Mouse (Mus musculus) E14TG2a.4 (cell line): ENCODE data around the gene Rack1.

Experiments
- H3K27me3 ChIP-seq: 2 replicates; pipeline ENCODE4 v1.6.1; 2014; ENCODE audit warnings: low read length, control low read depth; ENCODE audit not compliant: insufficient read depth
- H3K36me3 ChIP-seq: 2 replicates; pipeline ENCODE4 v1.6.1; 2014; ENCODE audit warnings: low read length, control low read depth; ENCODE audit not compliant: insufficient read depth
- H3K4me1 ChIP-seq: replicated peaks from 2 replicates; pipeline ENCODE4 v1.6.1; 2014; ENCODE audit warnings: low read depth, low read length, control low read depth
- H3K4me3 ChIP-seq: replicated peaks from 2 replicates; pipeline ENCODE4 v1.5.1; 2014; ENCODE audit warnings: mild to moderate bottlenecking, low read length
- H3K9me3 ChIP-seq: 2 replicates; pipeline ENCODE4 v1.6.1; 2014; ENCODE audit warnings: low read length, control low read depth
- CTCF ChIP-seq: conservative IDR thresholded peaks from 2 replicates; pipeline ENCODE4 v1.5.1; 2014; ENCODE audit warnings: low read length
- NANOG ChIP-seq: IDR thresholded peaks from 2 replicates; pipeline ENCODE4 v1.6.1; 2014; ENCODE audit warnings: borderline replicate concordance, low read length, mixed read lengths
- POU5F1 ChIP-seq: IDR thresholded peaks from 2 replicates; pipeline ENCODE4 v1.6.1; 2014; ENCODE audit warnings: low read length, borderline replicate concordance

Gene Rack1

DNA sequence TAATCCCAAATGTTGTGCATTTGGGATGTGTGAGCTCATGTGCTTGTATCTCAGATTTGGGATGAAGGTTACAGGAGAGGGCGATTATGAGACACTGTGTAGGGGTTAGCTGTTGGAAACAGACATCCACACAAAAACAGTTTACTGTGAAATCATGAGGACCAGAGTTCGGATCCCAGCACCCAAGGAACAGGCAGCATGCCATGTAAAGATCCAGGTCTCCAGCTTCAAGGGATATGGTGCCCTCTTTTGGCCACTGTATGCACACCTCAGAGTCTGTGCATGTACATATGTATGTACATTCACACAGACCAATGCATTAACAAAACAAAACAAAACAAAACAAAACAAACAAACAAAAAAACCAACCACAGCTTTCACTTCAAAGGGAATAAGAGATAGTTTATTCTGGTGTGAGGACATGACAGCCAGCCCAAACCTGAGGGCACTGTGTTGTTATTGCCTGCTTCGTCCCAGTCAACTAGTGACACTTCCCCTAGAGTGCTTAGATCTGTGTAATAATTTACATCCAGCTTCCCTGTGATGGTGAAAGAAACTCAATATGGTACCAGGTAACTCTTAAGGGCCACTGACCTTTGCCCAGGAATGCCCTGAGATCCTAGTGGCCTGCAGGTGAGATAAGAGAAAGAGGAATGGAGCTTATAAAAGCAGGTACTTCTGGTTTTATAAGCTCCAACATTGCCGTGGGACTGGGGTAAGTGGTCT is 51.3 kb downstream of the Rack1 start:
- H3K9me3 ChIP-seq: no peaks in the 10 kb centered on the region
- H3K36me3 ChIP-seq: no peaks in the 10 kb centered on the region
- TF ChIP-seq NANOG: no peak
- peak; percentile 47 for TF ChIP-seq CTCF
- H3K27me3 ChIP-seq: peaks cover 44% of the 10 kb centered on the region
- H3K4me1 ChIP-seq: peaks cover 66% of the 10 kb centered on the region
- H3K4me3 ChIP-seq: no peak overlapping the region

- Histone ChIP-seq H3K4me3 (no peak overlapping the region), H3K4me1 (peaks cover 67% of the 10 kb centered on the region), H3K9me3 (no peaks in the 10 kb centered on the region), H3K36me3 (no peaks in the 10 kb centered on the region), H3K27me3 (peaks cover 44% of the 10 kb centered on the region)
- no peak for TF ChIP-seq NANOG
- no peak for TF ChIP-seq CTCF
- no peak for TF ChIP-seq POU5F1
Measured at GRCm38 (mm10) chr11:48852190-48852589, 52.1 kb downstream of the Rack1 start.

DNA sequence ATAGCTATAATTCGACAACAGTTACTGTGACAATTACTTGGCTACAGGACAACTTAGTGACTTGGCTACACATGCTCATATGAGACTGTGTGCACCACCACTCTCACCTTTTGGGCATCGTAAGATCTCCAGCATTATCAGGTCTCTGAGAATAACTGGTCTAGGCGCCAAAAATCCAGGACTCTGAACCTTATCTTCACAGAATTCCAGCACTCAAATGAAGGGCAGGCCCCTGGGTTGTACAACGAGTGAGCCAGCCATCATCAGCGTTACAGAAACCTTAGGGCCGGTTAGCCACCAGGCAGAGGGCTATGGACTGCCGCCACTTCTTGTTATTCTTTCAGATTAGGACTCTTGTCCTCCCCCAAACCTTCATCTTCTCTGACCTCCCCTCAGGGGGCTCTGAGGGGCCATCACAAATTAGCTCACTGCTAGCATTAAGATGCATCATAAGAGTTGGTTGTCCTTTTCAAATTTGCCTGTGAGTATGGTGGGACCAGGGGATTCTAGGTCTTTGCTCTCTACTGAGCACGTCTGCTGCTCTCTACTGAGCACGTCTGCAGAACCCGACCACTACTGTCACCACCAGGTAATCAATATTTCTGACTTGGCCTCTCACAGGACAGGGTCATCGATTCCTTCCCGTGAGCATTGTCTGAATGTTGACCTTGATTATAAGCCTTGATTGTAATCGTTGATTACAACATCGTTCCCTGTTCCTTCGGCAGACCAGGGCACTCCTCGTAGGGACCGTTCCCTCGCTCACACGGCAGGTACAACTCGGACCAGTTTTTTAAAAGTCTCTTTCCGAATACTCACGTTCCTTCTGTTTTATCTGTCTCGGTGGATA is 52.7 kb downstream of the Rack1 start:
- Histone ChIP-seq H3K27me3 (peaks cover 48% of the 10 kb centered on the region), H3K4me1 (peaks cover 65% of the 10 kb centered on the region), H3K4me3 (peak overlapping the region; percentile 90), H3K9me3 (no peaks in the 10 kb centered on the region), H3K36me3 (no peaks in the 10 kb centered on the region)
- TF ChIP-seq CTCF (no peak), POU5F1 (no peak), NANOG (no peak)

- H3K27me3 ChIP-seq: peaks cover 51% of the 10 kb centered on the region
- peak overlapping the region; percentile 90 for H3K4me3 ChIP-seq
- no peak for TF ChIP-seq NANOG
- TF ChIP-seq CTCF: no peak
- no peak for TF ChIP-seq POU5F1
- H3K9me3 ChIP-seq: no peaks in the 10 kb centered on the region
- no peaks in the 10 kb centered on the region for H3K36me3 ChIP-seq
- peaks cover 65% of the 10 kb centered on the region for H3K4me1 ChIP-seq
Measured at GRCm38 (mm10) chr11:48853474-48854180, 53.5 kb downstream of the Rack1 start.
